Mouse (Mus musculus): ENCODE data around the gene Cyfip2. TPM values are rescaled to one million over a fixed set of nuclear protein-coding genes. Genes with fewer than 3 reads are reported as not detected.

Gene Cyfip2
- polyA plus RNA-seq, 1 experiment from 2014 or later: 5.3 TPM

DNA sequence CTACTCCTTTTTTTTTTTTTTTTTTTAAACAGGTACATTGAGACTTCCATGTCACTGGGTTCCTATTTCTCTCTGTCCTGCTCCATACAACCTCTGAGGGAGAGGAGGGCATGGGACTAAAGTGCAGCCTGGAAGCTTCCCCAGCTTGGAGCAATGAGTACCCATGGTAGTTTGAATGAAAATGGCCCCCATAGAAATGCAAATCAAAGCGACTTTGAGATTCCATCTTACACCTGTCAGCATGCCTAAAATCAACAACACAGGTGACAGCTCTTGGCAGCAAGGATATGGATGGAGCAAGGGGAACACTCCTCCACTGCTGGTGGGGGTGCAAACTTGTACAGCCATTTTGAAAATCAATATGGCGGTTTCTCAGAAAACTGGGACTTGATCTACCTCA is 57.4 kb downstream of the Cyfip2 start:
- Histone ChIP-seq H3K4me3 (no peak overlapping the region), H3K27me3 (replicated peaks) (no peaks in the 10 kb centered on the region), H3K36me3 (peaks cover 10% of the 10 kb centered on the region), H3K4me2 (no peak overlapping the region), H3K4me1 (no peaks in the 10 kb centered on the region), H3K9ac (no peak overlapping the region), H3K27ac (replicated peaks) (no peak overlapping the region), H3K9me3 (no peaks in the 10 kb centered on the region)
- 80% methylated on average over 2 of the region's 2 CpGs for WGBS
- ATAC-seq (ENCODE audit: extremely low read depth, insufficient number of reproducible peaks, low FRiP score, low TSS enrichment): no peak

GRCm38 (mm10) chr11:46251994-46252393 is 60.7 kb downstream of the Cyfip2 start:
- no peak overlapping the region for H3K27ac ChIP-seq (replicated peaks)
- ATAC-seq (ENCODE audit: extremely low read depth, insufficient number of reproducible peaks, low FRiP score, low TSS enrichment): peak; percentile 11; the same call in 1 of the 2 replicates
- peaks cover 12% of the 10 kb centered on the region for H3K36me3 ChIP-seq
- H3K4me3 ChIP-seq: no peak overlapping the region
- no peaks in the 10 kb centered on the region for H3K9me3 ChIP-seq
- no peak overlapping the region for H3K4me2 ChIP-seq
- no peaks in the 10 kb centered on the region for H3K4me1 ChIP-seq
- WGBS: 22% methylated on average over 7 of the region's 7 CpGs
- no peaks in the 10 kb centered on the region for H3K27me3 ChIP-seq (replicated peaks)
- no peak overlapping the region for H3K9ac ChIP-seq

GRCm38 (mm10) chr11:46248352-46248751 is 64.3 kb downstream of the Cyfip2 start:
- no peaks in the 10 kb centered on the region for H3K27me3 ChIP-seq (replicated peaks)
- ATAC-seq (ENCODE audit: extremely low read depth, insufficient number of reproducible peaks, low FRiP score, low TSS enrichment): no peak
- no peak overlapping the region for H3K4me3 ChIP-seq
- no peak overlapping the region for H3K9ac ChIP-seq
- H3K4me2 ChIP-seq: no peak overlapping the region
- 0 out of 2 replicates have a peak, but pooled peaks cover 3% of the 10 kb centered on the region for H3K36me3 ChIP-seq
- no peaks in the 10 kb centered on the region for H3K4me1 ChIP-seq
- no peaks in the 10 kb centered on the region for H3K9me3 ChIP-seq
- H3K27ac ChIP-seq (replicated peaks): no peak overlapping the region
- WGBS: 87% methylated on average over 3 of the region's 3 CpGs

GRCm38 (mm10) chr11:46246393-46246792 is 66.3 kb downstream of the Cyfip2 start:
- no peak overlapping the region for H3K4me3 ChIP-seq
- 0 out of 2 replicates have a peak, but pooled peaks cover 3% of the 10 kb centered on the region for H3K36me3 ChIP-seq
- H3K27ac ChIP-seq (replicated peaks): no peak overlapping the region
- no peak overlapping the region for H3K4me2 ChIP-seq
- no peaks in the 10 kb centered on the region for H3K27me3 ChIP-seq (replicated peaks)
- no peak overlapping the region for H3K9ac ChIP-seq
- 50% methylated on average over 7 of the region's 7 CpGs for WGBS
- no peaks in the 10 kb centered on the region for H3K9me3 ChIP-seq
- H3K4me1 ChIP-seq: no peaks in the 10 kb centered on the region
- ATAC-seq (ENCODE audit: extremely low read depth, insufficient number of reproducible peaks, low FRiP score, low TSS enrichment): no peak

- no peak for ATAC-seq (ENCODE audit: extremely low read depth, insufficient number of reproducible peaks, low FRiP score, low TSS enrichment)
- H3K27ac ChIP-seq (replicated peaks): no peak overlapping the region
- H3K27me3 ChIP-seq (replicated peaks): no peaks in the 10 kb centered on the region
- no peaks in the 10 kb centered on the region for H3K4me1 ChIP-seq
- H3K36me3 ChIP-seq: 0 out of 2 replicates have a peak, but pooled peaks cover 3% of the 10 kb centered on the region
- no peaks in the 10 kb centered on the region for H3K9me3 ChIP-seq
- WGBS: 50% methylated on average over 8 of the region's 8 CpGs
- no peak overlapping the region for H3K4me2 ChIP-seq
- no peak overlapping the region for H3K4me3 ChIP-seq
- no peak overlapping the region for H3K9ac ChIP-seq
Observed at GRCm38 (mm10) chr11:46245926-46246325, 66.7 kb downstream of the Cyfip2 start.

DNA sequence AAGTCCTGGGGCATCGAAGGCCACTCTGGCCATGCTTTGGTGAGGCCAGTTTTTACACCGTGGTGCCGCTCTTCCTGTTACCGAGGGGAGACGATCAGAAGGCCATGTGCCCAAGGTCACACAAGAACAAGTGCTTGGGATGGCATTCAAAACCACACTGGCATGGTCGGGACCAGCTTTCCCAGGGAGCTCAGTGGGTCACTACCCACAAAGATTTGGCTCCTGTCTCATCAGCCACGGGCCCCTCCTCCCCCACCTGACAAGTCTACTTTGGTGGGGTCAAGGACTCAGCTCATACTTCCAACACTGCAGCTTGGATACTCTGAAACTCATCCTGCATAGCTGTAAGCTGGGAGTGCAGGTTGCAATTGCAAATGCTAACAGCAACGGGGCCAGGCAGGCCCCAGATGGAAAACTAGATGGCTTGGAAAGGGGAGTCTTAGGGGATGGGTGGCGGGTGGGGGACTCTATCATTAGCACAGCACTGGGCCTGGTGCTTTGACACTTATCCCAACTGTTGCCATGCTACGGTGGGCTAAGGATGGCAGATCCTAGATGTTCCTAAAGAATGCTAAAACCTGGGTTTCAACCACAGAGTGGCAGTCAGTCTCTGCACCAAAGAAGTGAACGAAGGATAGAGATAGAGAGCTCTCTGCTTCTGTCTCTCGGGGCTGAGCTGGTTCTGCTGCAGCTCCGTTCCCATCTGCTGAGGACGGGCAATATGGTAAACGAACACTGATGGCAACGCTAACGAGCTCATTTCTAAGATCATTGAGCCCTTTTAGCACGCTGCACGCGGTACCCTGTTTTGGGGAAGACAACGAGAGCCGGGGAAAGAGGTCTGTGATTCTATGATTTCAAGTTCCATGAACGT is 67.7 kb downstream of the Cyfip2 start:
- no peaks in the 10 kb centered on the region for H3K4me1 ChIP-seq
- 0 out of 2 replicates have a peak, but pooled peaks cover 6% of the 10 kb centered on the region for H3K36me3 ChIP-seq
- no peaks in the 10 kb centered on the region for H3K9me3 ChIP-seq
- ATAC-seq (ENCODE audit: extremely low read depth, insufficient number of reproducible peaks, low FRiP score, low TSS enrichment): no peak
- H3K27me3 ChIP-seq (replicated peaks): no peaks in the 10 kb centered on the region
- WGBS: 87% methylated on average over 23 of the region's 23 CpGs
- H3K27ac ChIP-seq (replicated peaks): no peak overlapping the region
- no peak overlapping the region for H3K4me3 ChIP-seq
- no peak overlapping the region for H3K9ac ChIP-seq
- no peak overlapping the region for H3K4me2 ChIP-seq

- no peak for ATAC-seq (ENCODE audit: extremely low read depth, insufficient number of reproducible peaks, low FRiP score, low TSS enrichment)
- no peak overlapping the region for H3K4me3 ChIP-seq
- H3K36me3 ChIP-seq: 0 out of 2 replicates have a peak, but pooled peaks cover 4% of the 10 kb centered on the region
- H3K9me3 ChIP-seq: no peaks in the 10 kb centered on the region
- no peak overlapping the region for H3K27ac ChIP-seq (replicated peaks)
- WGBS: 79% methylated on average over 8 of the region's 8 CpGs
- H3K9ac ChIP-seq: no peak overlapping the region
- no peaks in the 10 kb centered on the region for H3K4me1 ChIP-seq
- H3K4me2 ChIP-seq: no peak overlapping the region
- H3K27me3 ChIP-seq (replicated peaks): no peaks in the 10 kb centered on the region
Observed at GRCm38 (mm10) chr11:46241985-46242384, 70.7 kb downstream of the Cyfip2 start.

GRCm38 (mm10) chr11:46241150-46241673 is 71.4 kb downstream of the Cyfip2 start:
- Histone ChIP-seq H3K9me3 (no peaks in the 10 kb centered on the region), H3K36me3 (0 out of 2 replicates have a peak, but pooled peaks cover 3% of the 10 kb centered on the region), H3K9ac (no peak overlapping the region), H3K27ac (replicated peaks) (no peak overlapping the region), H3K4me2 (no peak overlapping the region), H3K27me3 (replicated peaks) (no peaks in the 10 kb centered on the region), H3K4me3 (no peak overlapping the region), H3K4me1 (no peaks in the 10 kb centered on the region)
- 61% methylated on average over 7 of the region's 7 CpGs for WGBS
- ATAC-seq (ENCODE audit: extremely low read depth, insufficient number of reproducible peaks, low FRiP score, low TSS enrichment): no peak

DNA sequence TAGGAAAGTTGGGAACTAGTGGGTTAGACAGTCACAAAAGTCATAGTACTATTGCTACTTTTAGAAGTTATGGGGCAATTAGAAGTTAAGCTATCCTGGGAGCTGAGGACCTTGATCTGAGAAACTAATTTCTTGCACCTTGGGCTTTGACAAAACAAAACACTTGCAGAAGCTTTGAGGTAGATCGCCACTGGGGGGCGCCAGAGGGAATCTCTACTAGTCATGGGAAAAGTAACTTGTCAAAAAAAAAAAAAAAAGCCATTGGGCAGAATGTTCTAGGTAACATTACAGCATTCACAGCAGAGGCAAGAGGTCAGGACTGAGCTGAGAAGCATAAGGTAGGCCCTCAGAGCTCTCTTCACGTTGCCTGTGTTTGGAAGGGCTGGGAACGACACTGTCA is 75.7 kb downstream of the Cyfip2 start:
- 0 out of 2 replicates have a peak, but pooled peaks cover 3% of the 10 kb centered on the region for H3K36me3 ChIP-seq
- H3K27ac ChIP-seq (replicated peaks): no peak overlapping the region
- no peak overlapping the region for H3K9ac ChIP-seq
- H3K27me3 ChIP-seq (replicated peaks): no peaks in the 10 kb centered on the region
- H3K4me3 ChIP-seq: no peak overlapping the region
- H3K4me2 ChIP-seq: no peak overlapping the region
- ATAC-seq (ENCODE audit: extremely low read depth, insufficient number of reproducible peaks, low FRiP score, low TSS enrichment): no peak
- 37% methylated on average over 4 of the region's 4 CpGs for WGBS
- peaks cover 6% of the 10 kb centered on the region for H3K4me1 ChIP-seq
- no peaks in the 10 kb centered on the region for H3K9me3 ChIP-seq

DNA sequence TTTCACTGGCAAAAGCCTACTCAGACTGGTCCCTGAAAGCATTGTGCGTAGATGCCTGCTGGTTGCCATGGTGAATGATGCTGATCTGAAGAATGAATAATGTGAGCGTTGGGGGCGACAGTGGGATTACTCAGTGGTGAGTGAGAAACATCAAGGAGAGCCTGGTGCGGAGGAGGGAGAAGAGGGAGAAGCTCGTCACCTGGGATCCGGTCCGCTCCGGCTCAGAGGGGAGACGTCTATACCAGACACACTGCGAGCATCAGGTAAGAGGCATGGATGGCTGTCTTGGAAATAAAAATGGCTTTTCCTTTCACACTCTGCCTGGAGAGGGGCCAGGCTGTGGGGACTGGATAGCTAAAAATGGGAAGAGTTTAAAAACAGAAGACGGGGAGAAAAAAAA is 77.3 kb downstream of the Cyfip2 start, which contains the start of gene Fndc9:
Gene Fndc9 (plus strand): TSS at position 198 of the 400 bp plus-strand sequence.
- H3K9me3 ChIP-seq: no peaks in the 10 kb centered on the region
- no peak within 1 kb of the TSS for H3K27ac ChIP-seq (replicated peaks)
- peaks cover 6% of the 10 kb centered on the region for H3K4me1 ChIP-seq
- no peak within 1 kb of the TSS for H3K9ac ChIP-seq
- H3K4me2 ChIP-seq: no peak within 1 kb of the TSS
- no peak within 1 kb of the TSS for H3K4me3 ChIP-seq
- H3K27me3 ChIP-seq (replicated peaks): no peaks in the 10 kb centered on the region
- no peaks in the 10 kb centered on the region for H3K36me3 ChIP-seq
- no peak for ATAC-seq (ENCODE audit: extremely low read depth, insufficient number of reproducible peaks, low FRiP score, low TSS enrichment)
- 67% methylated on average over 11 of the region's 11 CpGs for WGBS

GRCm38 (mm10) chr11:46233966-46234365 is 78.7 kb downstream of the Cyfip2 start:
- H3K27me3 ChIP-seq (replicated peaks): no peaks in the 10 kb centered on the region
- no peak overlapping the region for H3K27ac ChIP-seq (replicated peaks)
- H3K36me3 ChIP-seq: no peaks in the 10 kb centered on the region
- no peak overlapping the region for H3K4me3 ChIP-seq
- no peak for ATAC-seq (ENCODE audit: extremely low read depth, insufficient number of reproducible peaks, low FRiP score, low TSS enrichment)
- H3K4me1 ChIP-seq: peaks cover 6% of the 10 kb centered on the region
- H3K9ac ChIP-seq: no peak overlapping the region
- no peak overlapping the region for H3K4me2 ChIP-seq
- WGBS: 66% methylated on average over 4 of the region's 4 CpGs
- no peaks in the 10 kb centered on the region for H3K9me3 ChIP-seq

Data from heart, embryonic 13.5 days (tissue).